Mouse (Mus musculus) gastrocnemius, postnatal 14 days (tissue): ENCODE measurements around the gene Tedc2. TPM values are rescaled to one million over a fixed set of nuclear protein-coding genes. Genes with fewer than 3 reads are reported as not detected.

Source experiments
- microRNA-seq, 2 experiments: library from miRNA; unstranded; fragments of <30 nt; microRNA quantifications; one replicate each; pipeline ENCODE4 v1.2.0; 2021
- total RNA-seq, 2 experiments: library from RNA; stranded (reverse); gene quantifications; 2 replicates each; pipeline ENCODE4 v1.2.3; 2021

Tedc2 gene
- total RNA-seq, 2 experiments from 2014 or later, result 1.9 to 2.3 TPM

Small RNA genes lying within 50 kb of the gene (microRNA-seq; reads per million reads assigned to microRNA genes)
- gene Mir5134, result 0 to 1.0 reads per million in 2 experiments
- 0 reads per million in 2 experiments for gene Mir6965

Other genes with a start within 250 kb of the Tedc2 start
- gene Prss30, start 240.3 kb downstream of the Tedc2 start, total RNA-seq, result not detected
- not detected for gene Prss22, start 222.8 kb downstream of the Tedc2 start, total RNA-seq
- gene Prss27, start 182.7 kb downstream of the Tedc2 start, total RNA-seq, result not detected
- 10 to 100 TPM; 12.3 to 13.6 TPM for gene Kctd5, start 147.4 kb downstream of the Tedc2 start, total RNA-seq
- 10 to 100 TPM; 39.5 to 41.3 TPM for gene Pdpk1, start 69.9 kb downstream of the Tedc2 start, total RNA-seq
- gene Amdhd2, start 57.1 kb downstream of the Tedc2 start, total RNA-seq, result 10 to 100 TPM in 1 of 2 experiments, 1 to 10 TPM in 1; 9.5 to 13.5 TPM
- gene Atp6v0c, start 51.1 kb downstream of the Tedc2 start, total RNA-seq, result 100 to 1,000 TPM; 167 to 178 TPM
- 1 to 10 TPM; 3.4 to 3.5 TPM for gene Tbc1d24, start 15.3 kb downstream of the Tedc2 start, total RNA-seq
- gene Ntn3, start 11.3 kb downstream of the Tedc2 start, total RNA-seq, result 1 to 10 TPM in 1 of 2 experiments, under 1 TPM in 1; 0.86 to 1.1 TPM
- 1 to 10 TPM; 2.4 to 2.7 TPM for gene Ccnf, start 30.6 kb upstream of the Tedc2 start, total RNA-seq
- gene Abca17, start 130.2 kb upstream of the Tedc2 start, total RNA-seq, result under 1 TPM in 1 of 2 experiments, not detected in 1; 0.09 TPM
- 1 to 10 TPM; 9.0 to 9.8 TPM for gene Abca3, start 131.1 kb upstream of the Tedc2 start, total RNA-seq
- gene Rnps1, start 193.7 kb upstream of the Tedc2 start, total RNA-seq, result 10 to 100 TPM; 48.2 to 51.5 TPM
- gene Eci1, start 205.8 kb upstream of the Tedc2 start, total RNA-seq, result 100 to 1,000 TPM; 133 to 200 TPM
- gene Dnase1l2, start 222.3 kb upstream of the Tedc2 start, total RNA-seq, result under 1 TPM; 0.76 to 0.89 TPM
- 10 to 100 TPM in 1 of 2 experiments, 1 to 10 TPM in 1; 8.5 to 10.2 TPM for gene E4f1, start 249.5 kb upstream of the Tedc2 start, total RNA-seq
- 10 to 100 TPM; 44.6 TPM for gene Pgp, start 249.5 kb upstream of the Tedc2 start, total RNA-seq